Mouse (Mus musculus): ENCODE measurements around the gene Ctnna2.

GRCm38 (mm10) chr6:77381309-77381708 lies 598.2 kb downstream of the Ctnna2 start:
- TF ChIP-seq MAX (IDR thresholded peaks at IDR 0.05; ENCODE audit: low read depth) (no peak), E2F4 (IDR thresholded peaks at IDR 0.05; ENCODE audit: insufficient read depth) (no peak), MYOG (IDR thresholded peaks at IDR 0.05; ENCODE audit: control insufficient read depth in 1 of 3, insufficient read depth in 1 of 3, insufficient read length in 2 of 3, low read depth in 2 of 3) (no peak), TCF12 (IDR thresholded peaks at IDR 0.05; ENCODE audit: insufficient read depth, poor library complexity, severe bottlenecking) (no peak), CEBPB (IDR thresholded peaks at IDR 0.05; ENCODE audit: insufficient read depth, poor library complexity, severe bottlenecking) (no peak)
